Mouse (Mus musculus) kidney, embryonic 16.5 days (tissue): ENCODE data around the gene Tmem132c. TPM values are rescaled to one million over a fixed set of nuclear protein-coding genes. Genes with fewer than 3 reads are reported as not detected.
A peak's percentile ranks its signal among the peaks of the same experiment; 100 is the strongest.

Source experiments
- ATAC-seq: fragments of 200-750 bp; cut with Nextera tagmentation; 2 replicates; pipeline ENCODE4 v1.8.0; 2017; ENCODE audit warnings: moderate TSS enrichment; ENCODE audit not compliant: low FRiP score, low TSS enrichment
- H3K27ac ChIP-seq: fragments of 300-500 bp; sonication (generic); 2 replicates; pipeline ENCODE4 v1.5.1; 2014; ENCODE audit warnings: low read length
- H3K27me3 ChIP-seq: fragments of 300-500 bp; sonication (generic); 2 replicates; pipeline ENCODE4 v1.6.1; 2014; ENCODE audit warnings: low read length, control low read depth, mixed read lengths; ENCODE audit not compliant: insufficient read depth
- H3K36me3 ChIP-seq: fragments of 300-500 bp; sonication (generic); 2 replicates; pipeline ENCODE4 v1.6.1; 2014; ENCODE audit warnings: low read length, control low read depth, mixed read lengths; ENCODE audit not compliant: insufficient read depth
- H3K4me1 ChIP-seq: fragments of 300-500 bp; sonication (generic); 2 replicates; pipeline ENCODE4 v1.6.1; 2014; ENCODE audit warnings: low read length, control low read depth, mixed read lengths; ENCODE audit not compliant: insufficient read depth
- H3K4me2 ChIP-seq: fragments of 300-500 bp; sonication (generic); replicated peaks from 2 replicates; pipeline ENCODE4 v1.6.1; 2014; ENCODE audit warnings: low read depth, low read length
- H3K4me3 ChIP-seq: fragments of 300-500 bp; sonication (generic); 2 replicates; pipeline ENCODE4 v1.5.1; 2014; ENCODE audit warnings: mild to moderate bottlenecking, low read length
- H3K9ac ChIP-seq: fragments of 300-500 bp; sonication (generic); replicated peaks from 2 replicates; pipeline ENCODE4 v1.6.1; 2014; ENCODE audit warnings: low read length
- H3K9me3 ChIP-seq: fragments of 300-500 bp; sonication (generic); 2 replicates; pipeline ENCODE4 v1.6.1; 2016; ENCODE audit warnings: low read length, control low read depth
- WGBS: fragments of 180-500 bp; shearing (Covaris S2); extraction: QIAGEN DNeasy Blood & Tissue Kit; methylation state at CpG from one replicate; pipeline ENCODE4 v1.1.7; 2014; 5-methylcytosine and 5-hydroxymethylcytosine counted together
- polyA plus RNA-seq: library from polyadenylated mRNA; unstranded; fragments of >200 nt; fragmentation: Nextera tagmentation; extraction: Ambion mirVana; gene quantifications from 2 replicates; pipeline ENCODE4 v1.2.1, GENCODE M21; 2015

Gene Tmem132c
- polyA plus RNA-seq = 1.3 and 1.5 TPM in 2 replicates

DNA sequence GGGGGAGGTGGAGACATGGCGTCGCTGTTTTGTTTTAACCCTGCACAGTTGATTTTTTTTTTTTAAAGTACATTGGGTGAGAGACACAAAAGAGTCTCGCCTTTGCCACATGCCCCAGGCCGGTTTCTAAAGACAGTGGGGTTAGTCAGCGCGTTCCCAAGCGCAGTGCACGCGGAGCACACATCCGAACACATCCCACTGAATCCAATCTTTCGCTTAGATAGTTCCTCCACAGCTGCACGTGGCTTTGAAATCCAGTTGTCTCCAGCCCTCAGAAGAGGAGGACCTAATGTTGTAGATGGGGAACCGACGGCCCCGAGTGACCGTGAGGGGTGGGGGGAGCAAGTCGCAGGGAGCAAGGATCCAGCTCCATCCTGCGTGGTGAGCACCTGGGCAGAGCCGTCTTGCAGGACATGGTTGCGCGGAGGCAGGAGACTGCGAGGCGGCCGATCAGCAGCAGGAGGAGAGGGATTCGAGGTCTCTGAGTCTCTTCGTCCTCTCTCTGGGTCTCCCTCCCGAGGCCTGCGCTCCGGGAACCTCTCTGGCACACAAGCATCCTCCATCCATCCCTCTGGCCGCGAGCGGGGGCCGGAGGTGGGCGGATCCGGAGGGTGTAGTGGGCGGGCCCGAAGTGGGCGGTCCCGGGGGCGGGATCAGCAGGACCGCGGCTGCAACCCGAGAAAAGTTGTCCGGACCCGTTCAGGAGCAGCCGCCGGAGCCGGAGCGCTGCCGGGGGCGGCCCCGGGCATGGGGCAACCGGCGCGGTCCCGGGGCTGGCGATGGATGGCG lies at the start of gene Tmem132c:
TSS of gene Tmem132c (plus strand) at position 673 of the 789 bp plus-strand sequence.
- Histone ChIP-seq H3K4me2 (peak within 1 kb of the TSS; percentile 87), H3K27ac (no peak within 1 kb of the TSS), H3K9ac (peak within 1 kb of the TSS; percentile 51), H3K9me3 (no peaks in the 10 kb centered on the region; the same call in 1 of the 2 replicates), H3K4me3 (peak within 1 kb of the TSS; percentile 62), H3K4me1 (peaks cover 15% of the 10 kb centered on the region), H3K27me3 (peaks cover 76% of the 10 kb centered on the region), H3K36me3 (no peaks in the 10 kb centered on the region)
- ATAC-seq = peak; percentile 96
- WGBS = 1% methylated on average over 45 of the region's 58 CpGs

DNA sequence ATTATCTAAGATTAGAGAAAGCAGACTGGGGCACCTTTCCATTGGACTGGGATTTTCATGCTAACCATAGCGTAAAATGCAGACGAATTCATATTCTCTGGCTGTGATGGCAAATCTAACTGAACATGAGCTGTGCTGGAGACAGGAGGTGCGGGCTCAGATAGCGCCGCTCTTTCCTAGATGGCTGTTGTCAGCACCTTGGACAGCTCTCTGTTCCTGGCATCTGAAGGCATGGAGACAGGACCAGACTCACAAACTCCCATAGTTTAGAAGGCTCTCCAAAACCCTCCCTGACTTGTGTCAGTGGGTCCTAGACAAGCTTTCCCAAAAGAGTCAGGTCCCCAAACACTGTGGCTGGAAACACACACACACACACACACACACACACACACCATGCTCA lies 49.7 kb upstream of the Tmem132c start:
- Histone ChIP-seq H3K36me3 (no peaks in the 10 kb centered on the region), H3K4me3 (no peak overlapping the region), H3K27me3 (no peaks in the 10 kb centered on the region), H3K27ac (no peak overlapping the region), H3K9me3 (0 out of 2 replicates have a peak, but pooled peaks cover 3% of the 10 kb centered on the region), H3K4me2 (no peak overlapping the region), H3K9ac (no peak overlapping the region), H3K4me1 (no peaks in the 10 kb centered on the region)
- no peak for ATAC-seq
- 29% methylated on average over 5 of the region's 5 CpGs for WGBS

DNA sequence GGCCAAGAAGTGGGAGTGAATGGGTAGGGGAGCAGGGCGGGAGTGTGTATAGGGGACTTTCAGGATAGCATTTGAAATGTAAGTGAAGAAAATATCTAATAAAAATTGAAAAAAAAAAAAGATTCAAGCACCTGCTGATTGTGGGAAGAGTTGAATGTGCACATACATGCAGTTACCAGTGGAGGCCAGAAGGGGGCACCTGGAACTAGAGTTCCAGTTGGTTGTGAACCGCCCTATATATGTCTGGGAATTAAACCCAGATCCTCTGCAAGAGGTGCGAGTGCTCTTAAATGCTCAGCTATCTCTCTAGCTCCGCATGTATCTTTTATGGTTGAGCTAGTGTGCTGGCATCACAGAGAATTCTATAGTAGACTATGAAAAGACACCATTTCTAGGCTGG lies 42.8 kb upstream of the Tmem132c start:
- ATAC-seq = no peak
- Histone ChIP-seq H3K4me1 (no peaks in the 10 kb centered on the region), H3K36me3 (no peaks in the 10 kb centered on the region), H3K27me3 (no peaks in the 10 kb centered on the region), H3K27ac (no peak overlapping the region), H3K4me2 (no peak overlapping the region), H3K9ac (no peak overlapping the region), H3K9me3 (peaks cover 3% of the 10 kb centered on the region; the same call in 1 of the 2 replicates), H3K4me3 (no peak overlapping the region)
- 65% methylated on average over 4 of the region's 4 CpGs for WGBS

DNA sequence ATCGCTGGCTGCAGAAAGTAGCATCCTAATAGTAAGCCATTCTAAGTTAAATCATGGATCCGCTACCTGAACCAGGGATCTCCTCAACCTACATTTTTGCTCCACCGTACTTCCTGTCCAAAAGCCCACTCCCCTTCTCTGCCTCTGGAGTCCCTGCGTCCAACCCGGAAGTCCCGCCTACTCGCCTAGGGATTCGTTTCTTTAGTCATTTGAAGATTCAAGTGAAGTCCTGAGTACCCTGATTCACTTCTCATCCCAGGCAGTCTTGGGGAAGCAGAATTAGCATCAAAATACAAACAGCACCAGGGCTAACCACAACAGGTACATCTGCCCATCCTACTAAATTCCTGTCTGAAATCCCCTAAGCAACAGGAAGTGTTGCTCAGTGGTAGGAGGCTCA lies 36.7 kb upstream of the Tmem132c start:
- Histone ChIP-seq H3K4me1 (no peaks in the 10 kb centered on the region), H3K9ac (no peak overlapping the region), H3K36me3 (no peaks in the 10 kb centered on the region), H3K27ac (no peak overlapping the region), H3K4me2 (no peak overlapping the region), H3K4me3 (no peak overlapping the region), H3K27me3 (no peaks in the 10 kb centered on the region), H3K9me3 (peaks cover 11% of the 10 kb centered on the region; the same call in 1 of the 2 replicates)
- 83% methylated on average over 8 of the region's 8 CpGs for WGBS
- no peak for ATAC-seq

DNA sequence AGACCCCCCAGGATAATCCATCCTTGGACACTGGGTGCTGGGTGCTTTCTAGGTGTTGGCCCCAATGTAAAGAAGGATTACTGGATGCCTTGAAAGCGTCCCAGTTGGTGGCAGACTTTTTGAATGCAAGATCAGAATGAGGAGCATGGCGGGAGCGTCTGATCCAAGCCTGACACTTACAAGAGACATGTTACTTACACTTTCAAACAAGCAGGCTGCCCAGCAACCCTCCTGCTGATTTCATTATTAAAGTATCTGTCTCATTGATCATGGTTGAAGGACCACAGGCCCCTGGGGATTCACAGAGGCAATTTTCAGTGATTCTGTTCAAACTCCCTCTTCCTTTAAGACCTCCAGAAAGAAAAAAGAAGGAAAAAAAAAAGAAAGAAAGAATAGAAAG lies 25.2 kb upstream of the Tmem132c start:
- no peak for ATAC-seq
- Histone ChIP-seq H3K4me1 (no peaks in the 10 kb centered on the region), H3K4me3 (no peak overlapping the region), H3K36me3 (no peaks in the 10 kb centered on the region), H3K27ac (no peak overlapping the region), H3K9me3 (no peaks in the 10 kb centered on the region), H3K9ac (no peak overlapping the region), H3K27me3 (no peaks in the 10 kb centered on the region), H3K4me2 (no peak overlapping the region)
- WGBS = 63% methylated on average over 3 of the region's 3 CpGs

DNA sequence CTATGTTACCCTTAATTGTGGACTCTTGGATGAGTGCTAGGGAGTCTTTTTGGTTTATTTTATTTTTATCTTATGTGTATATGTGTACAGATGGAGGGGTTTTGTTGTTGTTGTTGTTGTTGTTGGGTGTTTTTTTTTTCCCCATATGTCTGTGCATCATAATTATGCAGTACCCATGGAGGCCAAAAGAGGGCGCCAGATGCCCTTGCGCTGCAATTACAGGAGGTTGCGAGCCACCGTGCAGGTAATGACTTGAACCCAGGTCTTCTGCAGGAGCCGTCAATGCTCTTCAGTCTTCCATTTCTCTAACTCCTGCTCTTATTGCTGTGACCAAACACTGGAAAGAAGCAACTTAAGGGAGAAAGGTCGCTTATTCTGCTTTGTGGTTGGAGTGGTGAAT lies 23.9 kb upstream of the Tmem132c start:
- no peak for ATAC-seq
- 63% methylated on average over 6 of the region's 6 CpGs for WGBS
- Histone ChIP-seq H3K4me2 (no peak overlapping the region), H3K4me3 (no peak overlapping the region), H3K4me1 (no peaks in the 10 kb centered on the region), H3K27ac (no peak overlapping the region), H3K27me3 (no peaks in the 10 kb centered on the region), H3K9me3 (no peaks in the 10 kb centered on the region), H3K9ac (no peak overlapping the region), H3K36me3 (no peaks in the 10 kb centered on the region)

DNA sequence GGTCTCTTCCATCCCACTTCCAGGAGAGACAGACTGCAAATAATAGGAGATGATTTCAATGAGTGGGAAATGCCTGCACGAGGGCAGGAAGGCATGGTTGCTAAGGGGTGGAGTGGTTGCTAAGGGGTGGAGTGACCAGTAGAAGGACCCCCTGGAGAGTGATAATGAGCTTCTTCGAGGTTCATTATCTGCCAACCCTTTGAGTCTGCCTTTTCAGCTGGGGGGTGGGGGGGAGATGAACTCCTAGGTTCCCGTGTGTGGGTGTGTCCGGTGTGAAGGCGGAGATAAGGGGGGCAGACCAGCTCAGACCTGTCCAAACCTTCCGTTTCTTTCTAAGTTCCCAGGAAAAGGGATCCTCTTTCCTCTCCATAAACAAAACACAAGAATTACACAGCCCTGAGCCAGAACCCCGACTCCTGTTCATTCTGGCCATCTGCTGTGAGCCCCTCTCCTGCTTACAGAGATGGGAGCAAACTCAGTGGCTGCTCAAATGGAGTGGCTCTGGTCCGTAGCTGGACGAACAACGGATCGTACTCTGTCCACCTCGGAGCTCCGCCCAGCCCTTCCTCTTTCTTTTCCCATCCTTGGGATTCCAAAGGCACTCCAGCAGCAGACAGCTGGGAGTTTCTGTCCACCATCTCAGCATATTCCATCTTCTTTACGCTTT lies 13.5 kb upstream of the Tmem132c start:
- H3K36me3 ChIP-seq = no peaks in the 10 kb centered on the region
- WGBS = under 1% methylated on average over 14 of the region's 14 CpGs
- ATAC-seq = peak; percentile 39; the same call in 1 of the 2 replicates
- no peak overlapping the region for H3K27ac ChIP-seq
- H3K27me3 ChIP-seq = no peaks in the 10 kb centered on the region
- peak overlapping the region; percentile 52 for H3K4me2 ChIP-seq
- H3K4me1 ChIP-seq = peaks cover 5% of the 10 kb centered on the region; the same call in 1 of the 2 replicates
- peak overlapping the region; percentile 25 for H3K4me3 ChIP-seq
- no peak overlapping the region for H3K9ac ChIP-seq
- H3K9me3 ChIP-seq = peaks cover 3% of the 10 kb centered on the region; the same call in 1 of the 2 replicates

DNA sequence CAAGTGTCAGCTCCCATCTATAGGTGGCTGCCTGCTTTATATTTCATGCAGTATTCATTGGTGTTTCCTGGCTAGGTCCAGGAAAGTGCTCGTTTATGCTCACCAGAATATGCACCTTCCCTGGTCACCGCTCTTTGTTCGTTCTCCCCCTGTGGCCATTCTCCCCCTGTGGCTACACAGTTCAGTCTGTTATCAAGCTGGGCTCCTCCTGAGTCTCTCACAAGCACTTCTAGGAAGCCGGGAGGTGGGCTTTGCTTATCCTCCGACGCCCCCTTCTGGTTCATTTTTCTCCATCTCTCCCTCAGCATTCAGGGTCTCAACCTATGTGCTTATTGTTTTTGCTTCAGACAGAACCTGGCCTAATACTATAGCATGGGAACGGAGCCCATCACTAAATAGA lies 6.9 kb upstream of the Tmem132c start:
- Histone ChIP-seq H3K27me3 (peaks cover 33% of the 10 kb centered on the region), H3K4me1 (peaks cover 6% of the 10 kb centered on the region; the same call in 1 of the 2 replicates), H3K4me2 (no peak overlapping the region), H3K9ac (no peak overlapping the region), H3K4me3 (no peak overlapping the region), H3K27ac (no peak overlapping the region), H3K36me3 (no peaks in the 10 kb centered on the region), H3K9me3 (no peaks in the 10 kb centered on the region; the same call in 1 of the 2 replicates)
- WGBS = 4% methylated on average over 7 of the region's 7 CpGs
- 0 out of 2 replicates have a peak, but pooled peaks have one; percentile 31 for ATAC-seq

DNA sequence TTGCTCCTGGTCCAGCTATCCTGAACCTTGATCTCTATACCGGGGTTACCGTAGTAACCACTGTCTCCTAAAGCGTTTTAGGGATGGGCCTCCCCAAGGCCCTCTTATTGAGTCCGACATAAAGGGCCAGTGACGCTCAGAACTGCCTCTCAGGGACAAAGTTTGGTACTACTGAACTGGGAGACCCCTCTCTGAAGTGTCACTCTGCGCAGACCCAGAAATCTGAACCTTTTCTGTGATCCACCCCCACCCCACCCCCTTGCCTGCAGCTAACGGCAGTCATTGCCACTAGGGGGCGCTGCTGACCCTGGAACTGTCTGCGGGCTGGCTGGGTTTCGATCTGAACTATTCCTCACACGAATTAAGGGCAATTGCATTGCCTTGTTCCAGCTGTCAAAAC lies 6.4 kb upstream of the Tmem132c start:
- 5% methylated on average over 11 of the region's 11 CpGs for WGBS
- Histone ChIP-seq H3K27ac (no peak overlapping the region), H3K4me1 (peaks cover 6% of the 10 kb centered on the region; the same call in 1 of the 2 replicates), H3K9me3 (no peaks in the 10 kb centered on the region; the same call in 1 of the 2 replicates), H3K4me3 (no peak overlapping the region), H3K4me2 (peak overlapping the region; percentile 34), H3K36me3 (no peaks in the 10 kb centered on the region), H3K27me3 (peaks cover 38% of the 10 kb centered on the region), H3K9ac (no peak overlapping the region)
- ATAC-seq = peak; percentile 42; the same call in 1 of the 2 replicates
